Mouse (Mus musculus) small intestine, adult 2 months (tissue): ENCODE results near the gene Lpin2.

ENCODE experiments used
- CTCF ChIP-seq: fragments of 200-500 bp; IDR thresholded peaks from 2 replicates; pipeline ENCODE4 v1.5.1; 2012; ENCODE audit warnings: low read depth, mild to moderate bottlenecking, control low read depth, inconsistent platforms, low read length, moderate library complexity, mixed read lengths; ENCODE audit not compliant: insufficient replicate concordance, insufficient read length; ENCODE audit errors: extremely low read depth
- POLR2A ChIP-seq: fragments of 200-500 bp; IDR thresholded peaks from 2 replicates; pipeline ENCODE4 v1.6.1; 2012; ENCODE audit warnings: low read depth, mild to moderate bottlenecking, control low read depth, inconsistent platforms, low read length, moderate library complexity

- TF ChIP-seq CTCF, result no peak
- no peak for TF ChIP-seq POLR2A
Observed at GRCm38 (mm10) chr17:71168205-71168815, 14.1 kb upstream of the Lpin2 start.
